Mouse (Mus musculus): Measurements from ENCODE around the gene 1700125H20Rik.

DNA sequence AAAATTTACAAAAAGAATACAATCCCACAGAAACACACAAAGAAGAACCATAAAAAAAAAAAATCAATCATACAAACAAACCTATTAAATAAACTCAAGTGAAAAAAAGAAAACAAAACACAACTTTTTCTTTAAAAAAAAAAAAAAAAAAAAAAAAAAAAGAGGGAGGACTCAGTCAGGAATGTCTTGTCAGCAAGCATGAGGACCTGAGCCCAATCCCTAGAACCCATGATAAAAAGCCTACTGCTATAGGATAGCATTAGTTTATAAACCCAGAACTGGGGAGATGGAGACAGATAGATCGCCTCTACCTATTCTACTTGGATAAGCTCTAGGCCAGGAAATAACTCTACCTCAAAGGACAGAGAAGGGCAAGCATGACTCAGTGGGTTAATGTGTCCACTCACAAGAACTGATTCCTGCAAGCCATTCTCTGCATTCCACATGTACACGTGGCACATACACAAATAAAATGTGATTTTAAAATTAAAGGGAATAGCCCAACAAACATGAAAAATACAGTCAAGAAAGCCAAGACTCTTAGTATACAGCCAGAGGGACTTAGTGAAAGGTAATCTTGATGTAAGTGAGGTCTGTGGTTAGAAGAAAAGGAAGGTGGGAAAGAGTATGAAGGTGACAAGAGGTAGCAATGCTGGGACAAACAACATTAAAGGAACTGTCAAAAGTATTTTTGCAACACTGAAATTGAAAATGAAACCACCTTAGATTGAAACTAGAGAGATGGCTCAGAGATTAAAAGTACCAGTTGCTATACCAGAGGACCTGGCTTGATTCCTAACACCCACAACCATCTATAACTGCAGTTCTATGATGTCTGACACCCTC is 43.7 kb upstream of the 1700125H20Rik start:
- TF ChIP-seq CTCF (IDR thresholded peaks at IDR 0.05; ENCODE audit: low read depth, low read length), result no peak
- no peak for TF ChIP-seq POLR2A (IDR thresholded peaks at IDR 0.05; ENCODE audit: borderline replicate concordance, low read depth, low read length)

Measured in bone marrow macrophage, adult 2 months (primary cell).